Mouse (Mus musculus): ENCODE results near the gene Reln. TPM values are rescaled to one million over a fixed set of nuclear protein-coding genes. Genes with fewer than 3 reads are reported as not detected.
A peak's percentile ranks its signal among the peaks of the same experiment; 100 is the strongest.

The Reln gene
- polyA plus RNA-seq, 1 experiment from 2014 or later = 1.8 TPM

GRCm38 (mm10) chr5:22025746-22026145 is 318.8 kb downstream of the Reln start:
- ATAC-seq (ENCODE audit: insufficient number of reproducible peaks, low FRiP score, low TSS enrichment, low read depth) (no peak), DNase-seq (ENCODE audit: low spot score) (no peak)
- Histone ChIP-seq H3K36me3 (ENCODE audit: control insufficient read depth, insufficient read depth, low read length) (no peaks in the 10 kb centered on the region), H3K9ac (ENCODE audit: low read length) (no peak overlapping the region), H3K4me3 (ENCODE audit: low read depth, low read length) (no peak overlapping the region), H3K27me3 (ENCODE audit: control insufficient read depth, insufficient read depth, low read length) (no peaks in the 10 kb centered on the region), H3K27ac (replicated peaks; ENCODE audit: low read depth, low read length) (no peak overlapping the region), H3K4me1 (ENCODE audit: control insufficient read depth, insufficient read depth, low read length) (no peaks in the 10 kb centered on the region; the same call in 1 of the 2 replicates), H3K9me3 (ENCODE audit: control insufficient read depth, low read length) (no peaks in the 10 kb centered on the region), H3K4me2 (ENCODE audit: low read depth, severe bottlenecking) (no peak overlapping the region)
- WGBS = 88% methylated on average over 4 of the region's 4 CpGs

- Histone ChIP-seq H3K9me3 (ENCODE audit: control insufficient read depth, low read length) (no peaks in the 10 kb centered on the region), H3K4me3 (ENCODE audit: low read depth, low read length) (no peak overlapping the region), H3K36me3 (ENCODE audit: control insufficient read depth, insufficient read depth, low read length) (no peaks in the 10 kb centered on the region), H3K27me3 (ENCODE audit: control insufficient read depth, insufficient read depth, low read length) (no peaks in the 10 kb centered on the region), H3K9ac (ENCODE audit: low read length) (no peak overlapping the region), H3K4me1 (ENCODE audit: control insufficient read depth, insufficient read depth, low read length) (no peaks in the 10 kb centered on the region; the same call in 1 of the 2 replicates), H3K27ac (replicated peaks; ENCODE audit: low read depth, low read length) (no peak overlapping the region), H3K4me2 (ENCODE audit: low read depth, severe bottlenecking) (no peak overlapping the region)
- 62% methylated on average over 3 of the region's 3 CpGs for WGBS
- DNase-seq (ENCODE audit: low spot score) (no peak), ATAC-seq (ENCODE audit: insufficient number of reproducible peaks, low FRiP score, low TSS enrichment, low read depth) (no peak)
These were observed 320.4 kb downstream of the Reln start for GRCm38 (mm10) chr5:22024108-22024507.

- Histone ChIP-seq H3K36me3 (ENCODE audit: control insufficient read depth, insufficient read depth, low read length) (no peaks in the 10 kb centered on the region), H3K27me3 (ENCODE audit: control insufficient read depth, insufficient read depth, low read length) (no peaks in the 10 kb centered on the region), H3K27ac (replicated peaks; ENCODE audit: low read depth, low read length) (no peak overlapping the region), H3K4me3 (ENCODE audit: low read depth, low read length) (no peak overlapping the region), H3K9ac (ENCODE audit: low read length) (no peak overlapping the region), H3K4me1 (ENCODE audit: control insufficient read depth, insufficient read depth, low read length) (no peaks in the 10 kb centered on the region; the same call in 1 of the 2 replicates), H3K4me2 (ENCODE audit: low read depth, severe bottlenecking) (no peak overlapping the region), H3K9me3 (ENCODE audit: control insufficient read depth, low read length) (no peaks in the 10 kb centered on the region)
- DNase-seq (ENCODE audit: low spot score) (no peak), ATAC-seq (ENCODE audit: insufficient number of reproducible peaks, low FRiP score, low TSS enrichment, low read depth) (no peak)
- WGBS = 85% methylated on average over 3 of the region's 3 CpGs
These were observed 326.6 kb downstream of the Reln start for GRCm38 (mm10) chr5:22017896-22018295.

GRCm38 (mm10) chr5:22014459-22014858 is 330.0 kb downstream of the Reln start:
- no peaks in the 10 kb centered on the region for H3K36me3 ChIP-seq (ENCODE audit: control insufficient read depth, insufficient read depth, low read length)
- ATAC-seq (ENCODE audit: insufficient number of reproducible peaks, low FRiP score, low TSS enrichment, low read depth) = no peak
- WGBS = 85% methylated on average over 3 of the region's 3 CpGs

GRCm38 (mm10) chr5:22009142-22009541 is 335.4 kb downstream of the Reln start:
- DNase-seq (ENCODE audit: low spot score) (no peak), ATAC-seq (ENCODE audit: insufficient number of reproducible peaks, low FRiP score, low TSS enrichment, low read depth) (no peak)
- H3K4me2 ChIP-seq (ENCODE audit: low read depth, severe bottlenecking) = no peak overlapping the region
- H3K9ac ChIP-seq (ENCODE audit: low read length) = no peak overlapping the region
- no peaks in the 10 kb centered on the region for H3K9me3 ChIP-seq (ENCODE audit: control insufficient read depth, low read length)
- H3K27me3 ChIP-seq (ENCODE audit: control insufficient read depth, insufficient read depth, low read length) = no peaks in the 10 kb centered on the region
- H3K27ac ChIP-seq (replicated peaks; ENCODE audit: low read depth, low read length) = no peak overlapping the region
- no peaks in the 10 kb centered on the region for H3K4me1 ChIP-seq (ENCODE audit: control insufficient read depth, insufficient read depth, low read length)
- WGBS = 89% methylated on average over 8 of the region's 8 CpGs
- no peaks in the 10 kb centered on the region for H3K36me3 ChIP-seq (ENCODE audit: control insufficient read depth, insufficient read depth, low read length)
- no peak overlapping the region for H3K4me3 ChIP-seq (ENCODE audit: low read depth, low read length)

More at GRCm38 (mm10) chr5:22014459-22014858, 330.0 kb downstream of the Reln start:
- H3K9ac ChIP-seq (ENCODE audit: low read length) = no peak overlapping the region
- H3K4me3 ChIP-seq (ENCODE audit: low read depth, low read length) = no peak overlapping the region
- H3K9me3 ChIP-seq (ENCODE audit: control insufficient read depth, low read length) = no peaks in the 10 kb centered on the region
- H3K27me3 ChIP-seq (ENCODE audit: control insufficient read depth, insufficient read depth, low read length) = no peaks in the 10 kb centered on the region
- no peak overlapping the region for H3K4me2 ChIP-seq (ENCODE audit: low read depth, severe bottlenecking)
- H3K27ac ChIP-seq (replicated peaks; ENCODE audit: low read depth, low read length) = no peak overlapping the region
- H3K4me1 ChIP-seq (ENCODE audit: control insufficient read depth, insufficient read depth, low read length) = no peaks in the 10 kb centered on the region
- no peak for DNase-seq (ENCODE audit: low spot score)

- no peak for ATAC-seq (ENCODE audit: insufficient number of reproducible peaks, low FRiP score, low TSS enrichment, low read depth)
- Histone ChIP-seq H3K4me3 (ENCODE audit: low read depth, low read length) (no peak overlapping the region), H3K27ac (replicated peaks; ENCODE audit: low read depth, low read length) (no peak overlapping the region), H3K9ac (ENCODE audit: low read length) (no peak overlapping the region), H3K9me3 (ENCODE audit: control insufficient read depth, low read length) (no peaks in the 10 kb centered on the region), H3K4me1 (ENCODE audit: control insufficient read depth, insufficient read depth, low read length) (no peaks in the 10 kb centered on the region), H3K27me3 (ENCODE audit: control insufficient read depth, insufficient read depth, low read length) (no peaks in the 10 kb centered on the region), H3K4me2 (ENCODE audit: low read depth, severe bottlenecking) (no peak overlapping the region), H3K36me3 (ENCODE audit: control insufficient read depth, insufficient read depth, low read length) (no peaks in the 10 kb centered on the region)
- no peak for DNase-seq (ENCODE audit: low spot score)
- WGBS = 71% methylated on average over 11 of the region's 11 CpGs
These were observed 337.0 kb downstream of the Reln start for GRCm38 (mm10) chr5:22007304-22008059.

GRCm38 (mm10) chr5:22003858-22004257 is 340.6 kb downstream of the Reln start:
- H3K36me3 ChIP-seq (ENCODE audit: control insufficient read depth, insufficient read depth, low read length) = no peaks in the 10 kb centered on the region
- no peak overlapping the region for H3K4me3 ChIP-seq (ENCODE audit: low read depth, low read length)
- H3K9me3 ChIP-seq (ENCODE audit: control insufficient read depth, low read length) = no peaks in the 10 kb centered on the region
- no peak overlapping the region for H3K27ac ChIP-seq (replicated peaks; ENCODE audit: low read depth, low read length)
- H3K27me3 ChIP-seq (ENCODE audit: control insufficient read depth, insufficient read depth, low read length) = no peaks in the 10 kb centered on the region
- ATAC-seq (ENCODE audit: insufficient number of reproducible peaks, low FRiP score, low TSS enrichment, low read depth) (no peak), DNase-seq (ENCODE audit: low spot score) (no peak)
- no peak overlapping the region for H3K4me2 ChIP-seq (ENCODE audit: low read depth, severe bottlenecking)
- H3K4me1 ChIP-seq (ENCODE audit: control insufficient read depth, insufficient read depth, low read length) = no peaks in the 10 kb centered on the region
- H3K9ac ChIP-seq (ENCODE audit: low read length) = no peak overlapping the region
- WGBS = 86% methylated on average over 4 of the region's 4 CpGs

GRCm38 (mm10) chr5:21987711-21988110 is 356.8 kb downstream of the Reln start:
- Histone ChIP-seq H3K27ac (replicated peaks; ENCODE audit: low read depth, low read length) (no peak overlapping the region), H3K4me1 (ENCODE audit: control insufficient read depth, insufficient read depth, low read length) (no peaks in the 10 kb centered on the region), H3K4me2 (ENCODE audit: low read depth, severe bottlenecking) (no peak overlapping the region), H3K4me3 (ENCODE audit: low read depth, low read length) (no peak overlapping the region), H3K9me3 (ENCODE audit: control insufficient read depth, low read length) (no peaks in the 10 kb centered on the region), H3K9ac (ENCODE audit: low read length) (no peak overlapping the region), H3K27me3 (ENCODE audit: control insufficient read depth, insufficient read depth, low read length) (no peaks in the 10 kb centered on the region), H3K36me3 (ENCODE audit: control insufficient read depth, insufficient read depth, low read length) (no peaks in the 10 kb centered on the region)
- 86% methylated on average over 5 of the region's 5 CpGs for WGBS
- ATAC-seq (ENCODE audit: insufficient number of reproducible peaks, low FRiP score, low TSS enrichment, low read depth) (no peak), DNase-seq (ENCODE audit: low spot score) (no peak)

GRCm38 (mm10) chr5:21986311-21986710 is 358.2 kb downstream of the Reln start:
- Histone ChIP-seq H3K27ac (replicated peaks; ENCODE audit: low read depth, low read length) (no peak overlapping the region), H3K4me3 (ENCODE audit: low read depth, low read length) (no peak overlapping the region), H3K4me1 (ENCODE audit: control insufficient read depth, insufficient read depth, low read length) (no peaks in the 10 kb centered on the region), H3K36me3 (ENCODE audit: control insufficient read depth, insufficient read depth, low read length) (no peaks in the 10 kb centered on the region), H3K27me3 (ENCODE audit: control insufficient read depth, insufficient read depth, low read length) (no peaks in the 10 kb centered on the region), H3K9ac (ENCODE audit: low read length) (no peak overlapping the region), H3K9me3 (ENCODE audit: control insufficient read depth, low read length) (no peaks in the 10 kb centered on the region), H3K4me2 (ENCODE audit: low read depth, severe bottlenecking) (no peak overlapping the region)
- WGBS = 51% methylated on average over 4 of the region's 4 CpGs
- ATAC-seq (ENCODE audit: insufficient number of reproducible peaks, low FRiP score, low TSS enrichment, low read depth) (no peak), DNase-seq (ENCODE audit: low spot score) (peak; percentile 68)

All from limb, embryonic 11.5 days (tissue).